Mouse (Mus musculus): Measurements from ENCODE around the gene Stap2. TPM values are rescaled to one million over a fixed set of nuclear protein-coding genes. Genes with fewer than 3 reads are reported as not detected.

Gene Stap2
- polyA plus RNA-seq, 1 experiment from 2014 or later, result 5.0 TPM

GRCm38 (mm10) chr17:55953751-55954150, 51.6 kb downstream of the Stap2 start:
- no peak overlapping the region for H3K4me3 ChIP-seq (ENCODE audit: low read depth, low read length)
- no peak for ATAC-seq
- no peak overlapping the region for H3K9ac ChIP-seq (ENCODE audit: low read length)
- H3K27me3 ChIP-seq (replicated peaks; ENCODE audit: control insufficient read depth, insufficient read depth, low read length), result no peaks in the 10 kb centered on the region
- WGBS, result 77% methylated on average over 6 of the region's 6 CpGs
- H3K4me2 ChIP-seq (ENCODE audit: low read length), result no peak overlapping the region
- DNase-seq (ENCODE audit: low spot score), result no peak
- H3K36me3 ChIP-seq (ENCODE audit: control insufficient read depth, insufficient read depth, low read length), result no peaks in the 10 kb centered on the region
- no peaks in the 10 kb centered on the region for H3K9me3 ChIP-seq (replicated peaks; ENCODE audit: control insufficient read depth, low read length)
- H3K27ac ChIP-seq (ENCODE audit: low read depth, low read length), result no peak overlapping the region
- H3K4me1 ChIP-seq (ENCODE audit: control insufficient read depth, insufficient read depth, low read length), result peaks cover 12% of the 10 kb centered on the region; the same call in 1 of the 2 replicates

- Histone ChIP-seq H3K27ac (ENCODE audit: low read depth, low read length) (no peak within 1 kb of the TSS), H3K4me3 (ENCODE audit: low read depth, low read length) (no peak within 1 kb of the TSS), H3K4me1 (ENCODE audit: control insufficient read depth, insufficient read depth, low read length) (peaks cover 9% of the 10 kb centered on the region; the same call in 1 of the 2 replicates), H3K9me3 (replicated peaks; ENCODE audit: control insufficient read depth, low read length) (no peaks in the 10 kb centered on the region), H3K9ac (ENCODE audit: low read length) (no peak within 1 kb of the TSS), H3K27me3 (replicated peaks; ENCODE audit: control insufficient read depth, insufficient read depth, low read length) (no peaks in the 10 kb centered on the region), H3K4me2 (ENCODE audit: low read length) (no peak within 1 kb of the TSS), H3K36me3 (ENCODE audit: control insufficient read depth, insufficient read depth, low read length) (no peaks in the 10 kb centered on the region)
- no peak for DNase-seq (ENCODE audit: low spot score)
- no peak for ATAC-seq
- 80% methylated on average over 6 of the region's 6 CpGs for WGBS
Measured at GRCm38 (mm10) chr17:55952447-55953027, 52.8 kb downstream of the Stap2 start, which contains the start of gene Ebi3. Gene Ebi3 (plus strand): TSS chr17:55952640.

GRCm38 (mm10) chr17:55952041-55952440, 53.3 kb downstream of the Stap2 start:
- no peak overlapping the region for H3K27ac ChIP-seq (ENCODE audit: low read depth, low read length)
- no peaks in the 10 kb centered on the region for H3K36me3 ChIP-seq (ENCODE audit: control insufficient read depth, insufficient read depth, low read length)
- DNase-seq (ENCODE audit: low spot score) (no peak), ATAC-seq (no peak)
- H3K27me3 ChIP-seq (replicated peaks; ENCODE audit: control insufficient read depth, insufficient read depth, low read length), result no peaks in the 10 kb centered on the region
- H3K4me1 ChIP-seq (ENCODE audit: control insufficient read depth, insufficient read depth, low read length), result peaks cover 7% of the 10 kb centered on the region; the same call in 1 of the 2 replicates
- H3K9me3 ChIP-seq (replicated peaks; ENCODE audit: control insufficient read depth, low read length), result no peaks in the 10 kb centered on the region
- H3K9ac ChIP-seq (ENCODE audit: low read length), result no peak overlapping the region
- no peak overlapping the region for H3K4me2 ChIP-seq (ENCODE audit: low read length)
- H3K4me3 ChIP-seq (ENCODE audit: low read depth, low read length), result no peak overlapping the region

GRCm38 (mm10) chr17:55950601-55951000, 54.8 kb downstream of the Stap2 start:
- no peak overlapping the region for H3K27ac ChIP-seq (ENCODE audit: low read depth, low read length)
- no peak overlapping the region for H3K4me2 ChIP-seq (ENCODE audit: low read length)
- H3K36me3 ChIP-seq (ENCODE audit: control insufficient read depth, insufficient read depth, low read length), result no peaks in the 10 kb centered on the region
- H3K4me1 ChIP-seq (ENCODE audit: control insufficient read depth, insufficient read depth, low read length), result no peaks in the 10 kb centered on the region; the same call in 1 of the 2 replicates
- DNase-seq (ENCODE audit: low spot score) (no peak), ATAC-seq (no peak)
- no peak overlapping the region for H3K9ac ChIP-seq (ENCODE audit: low read length)
- WGBS, result 83% methylated on average over 9 of the region's 9 CpGs
- H3K4me3 ChIP-seq (ENCODE audit: low read depth, low read length), result no peak overlapping the region
- H3K27me3 ChIP-seq (replicated peaks; ENCODE audit: control insufficient read depth, insufficient read depth, low read length), result no peaks in the 10 kb centered on the region
- H3K9me3 ChIP-seq (replicated peaks; ENCODE audit: control insufficient read depth, low read length), result no peaks in the 10 kb centered on the region

GRCm38 (mm10) chr17:55949400-55949799, 56.0 kb downstream of the Stap2 start, which contains the start of gene Zfp119b:
Gene Zfp119b (minus strand): TSS chr17:55949500.
- DNase-seq (ENCODE audit: low spot score) (no peak), ATAC-seq (no peak)
- H3K9me3 ChIP-seq (replicated peaks; ENCODE audit: control insufficient read depth, low read length), result no peaks in the 10 kb centered on the region
- H3K4me1 ChIP-seq (ENCODE audit: control insufficient read depth, insufficient read depth, low read length), result no peaks in the 10 kb centered on the region
- H3K36me3 ChIP-seq (ENCODE audit: control insufficient read depth, insufficient read depth, low read length), result no peaks in the 10 kb centered on the region
- H3K9ac ChIP-seq (ENCODE audit: low read length), result no peak within 1 kb of the TSS
- H3K27ac ChIP-seq (ENCODE audit: low read depth, low read length), result no peak within 1 kb of the TSS
- no peak within 1 kb of the TSS for H3K4me3 ChIP-seq (ENCODE audit: low read depth, low read length)
- no peaks in the 10 kb centered on the region for H3K27me3 ChIP-seq (replicated peaks; ENCODE audit: control insufficient read depth, insufficient read depth, low read length)
- no peak within 1 kb of the TSS for H3K4me2 ChIP-seq (ENCODE audit: low read length)
- WGBS, result 84% methylated on average over 2 of the region's 2 CpGs

GRCm38 (mm10) chr17:55948647-55949046, 56.7 kb downstream of the Stap2 start:
- Histone ChIP-seq H3K4me1 (ENCODE audit: control insufficient read depth, insufficient read depth, low read length) (no peaks in the 10 kb centered on the region), H3K9ac (ENCODE audit: low read length) (no peak overlapping the region), H3K27ac (ENCODE audit: low read depth, low read length) (no peak overlapping the region), H3K4me3 (ENCODE audit: low read depth, low read length) (no peak overlapping the region), H3K36me3 (ENCODE audit: control insufficient read depth, insufficient read depth, low read length) (no peaks in the 10 kb centered on the region), H3K9me3 (replicated peaks; ENCODE audit: control insufficient read depth, low read length) (no peaks in the 10 kb centered on the region), H3K27me3 (replicated peaks; ENCODE audit: control insufficient read depth, insufficient read depth, low read length) (no peaks in the 10 kb centered on the region), H3K4me2 (ENCODE audit: low read length) (no peak overlapping the region)
- 86% methylated on average over 4 of the region's 4 CpGs for WGBS
- DNase-seq (ENCODE audit: low spot score) (no peak), ATAC-seq (no peak)

Other genes with a start within 250 kb of the Stap2 start
- 9.9 and 12.5 TPM in 2 replicates for gene Zfp119a, start 126.7 kb downstream of the Stap2 start, polyA plus RNA-seq (2014; fragmentation: Nextera tagmentation; extraction: Ambion mirVana)
- gene Zfp959, start 113.5 kb downstream of the Stap2 start, polyA plus RNA-seq (2014; fragmentation: Nextera tagmentation; extraction: Ambion mirVana), result 16.1 and 16.9 TPM in 2 replicates
- gene Zfp119b, start 56.1 kb downstream of the Stap2 start, polyA plus RNA-seq (2014; fragmentation: Nextera tagmentation; extraction: Ambion mirVana), result 9.8 and 10.3 TPM in 2 replicates
- 2.6 and 3.8 TPM in 2 replicates for gene Ebi3, start 52.9 kb downstream of the Stap2 start, polyA plus RNA-seq (2014; fragmentation: Nextera tagmentation; extraction: Ambion mirVana)
- gene Yju2, start 46.5 kb downstream of the Stap2 start, polyA plus RNA-seq (2014; fragmentation: Nextera tagmentation; extraction: Ambion mirVana), result 25.4 and 26.1 TPM in 2 replicates
- gene Shd, start 35.1 kb downstream of the Stap2 start, polyA plus RNA-seq (2014; fragmentation: Nextera tagmentation; extraction: Ambion mirVana), result 109 and 111 TPM in 2 replicates
- 106 and 121 TPM in 2 replicates for gene Fsd1, start 19.1 kb downstream of the Stap2 start, polyA plus RNA-seq (2014; fragmentation: Nextera tagmentation; extraction: Ambion mirVana)
- 170 TPM in 2 replicates for gene Mpnd, start 127 bp upstream of the Stap2 start, polyA plus RNA-seq (2014; fragmentation: Nextera tagmentation; extraction: Ambion mirVana)
- gene Sh3gl1, start 31.1 kb upstream of the Stap2 start, polyA plus RNA-seq (2014; fragmentation: Nextera tagmentation; extraction: Ambion mirVana), result 96.0 and 113 TPM in 2 replicates
- gene Chaf1a, start 34.9 kb upstream of the Stap2 start, polyA plus RNA-seq (2014; fragmentation: Nextera tagmentation; extraction: Ambion mirVana), result 6.8 and 6.9 TPM in 2 replicates
- 68.8 and 83.7 TPM in 2 replicates for gene Ubxn6, start 69.4 kb upstream of the Stap2 start, polyA plus RNA-seq (2014; fragmentation: Nextera tagmentation; extraction: Ambion mirVana)
- gene Hdgfl2, start 74.0 kb upstream of the Stap2 start, polyA plus RNA-seq (2014; fragmentation: Nextera tagmentation; extraction: Ambion mirVana), result 81.5 and 109 TPM in 2 replicates
- gene Plin4, start 104.2 kb upstream of the Stap2 start, polyA plus RNA-seq (2014; fragmentation: Nextera tagmentation; extraction: Ambion mirVana), result 0.04 and 0.07 TPM in 2 replicates
- 0.42 and 0.67 TPM in 2 replicates for gene Plin5, start 112.0 kb upstream of the Stap2 start, polyA plus RNA-seq (2014; fragmentation: Nextera tagmentation; extraction: Ambion mirVana)
- gene Lrg1, start 116.4 kb upstream of the Stap2 start, polyA plus RNA-seq (2014; fragmentation: Nextera tagmentation; extraction: Ambion mirVana), result not detected in 2 replicates
- 9.4 and 12.1 TPM in 2 replicates for gene Sema6b, start 134.8 kb upstream of the Stap2 start, polyA plus RNA-seq (2014; fragmentation: Nextera tagmentation; extraction: Ambion mirVana)
- 9.7 and 10.9 TPM in 2 replicates for gene Tnfaip8l1, start 156.9 kb upstream of the Stap2 start, polyA plus RNA-seq (2014; fragmentation: Nextera tagmentation; extraction: Ambion mirVana)
- gene Mydgf, start 178.3 kb upstream of the Stap2 start, polyA plus RNA-seq (2014; fragmentation: Nextera tagmentation; extraction: Ambion mirVana), result 58.8 and 63.5 TPM in 2 replicates
- 18.3 and 25.9 TPM in 2 replicates for gene Dpp9, start 213.3 kb upstream of the Stap2 start, polyA plus RNA-seq (2014; fragmentation: Nextera tagmentation; extraction: Ambion mirVana)

All from forebrain, embryonic 14.5 days (tissue).